Mouse (Mus musculus) bone marrow, adult 2 months (tissue): Measurements from ENCODE around the gene Dusp7.

Experiments
- CTCF ChIP-seq: fragments of 200-500 bp; IDR thresholded peaks from 2 replicates; pipeline ENCODE4 v1.5.1; 2011; ENCODE audit warnings: low read length, control low read depth; ENCODE audit not compliant: control insufficient read depth, insufficient read depth
- POLR2A ChIP-seq: fragments of 200-500 bp; IDR thresholded peaks from 2 replicates; pipeline ENCODE4 v1.6.1; 2011; ENCODE audit warnings: low read depth, mild to moderate bottlenecking, control low read depth, low read length, borderline replicate concordance; ENCODE audit not compliant: control insufficient read depth

DNA sequence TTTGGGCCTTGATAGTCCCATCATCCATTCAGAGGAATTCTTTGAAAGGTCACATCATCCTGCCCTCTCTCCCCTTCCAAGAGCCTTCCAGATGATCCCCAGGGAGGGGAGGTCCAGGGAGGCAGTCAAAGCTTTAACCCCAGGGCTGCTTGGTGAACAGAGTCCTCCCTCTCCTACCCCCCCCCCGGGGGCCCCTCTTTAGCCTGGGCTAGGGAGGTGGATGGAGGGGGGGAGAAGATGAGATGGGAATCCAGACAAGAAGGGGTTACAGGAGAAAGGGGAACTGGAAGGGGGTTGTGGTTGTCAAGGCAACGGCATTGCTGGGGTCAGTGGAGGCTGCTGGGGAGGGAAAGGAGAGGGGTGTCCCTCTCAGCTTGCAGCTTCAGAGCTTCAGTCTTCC, 52.2 kb downstream of the Dusp7 start:
- no peak for TF ChIP-seq POLR2A
- TF ChIP-seq CTCF: no peak
